Mouse (Mus musculus) left cerebral cortex, postnatal 14 days (tissue): ENCODE measurements around the gene Acp4. TPM values are rescaled to one million over a fixed set of nuclear protein-coding genes. Genes with fewer than 3 reads are reported as not detected.
"Not testable (repeated sequence)": the region's sequence is repeated elsewhere in the genome, so short reads cannot be mapped to it uniquely, and the experiment has no call there.

ENCODE experiments used
- DNase-seq, 2 experiments: peaks; one replicate each; pipeline ENCODE4 v3.0.0; 2021 to 2022; ENCODE audit warnings: low spot score in 2 of 2, mixed read lengths in 1 of 2
- intact Hi-C: fragments of 180-260 bp; cut with DNase I; formaldehyde crosslinking; loops from one replicate; pipeline ENCODE4 v1.15.1; 2025
- long read RNA-seq, 2 experiments: library from polyadenylated mRNA; stranded (forward); transcript quantifications; one replicate each; pipeline ENCODE4 v2.0.0; 2021
- total RNA-seq, 2 experiments: library from RNA; stranded (reverse); gene quantifications; 2 replicates each; pipeline ENCODE4 v1.2.3; 2021

Acp4 gene
- total RNA-seq, result not detected
- long read RNA-seq, experiment 1, result 0 reads
- long read RNA-seq, experiment 2, result 0 reads

GRCm38 (mm10) chr7:44257278-44257677 is at the start of gene Acp4:
TSS of gene Acp4 (minus strand) at chr7:44257378.
- no peak for DNase-seq
- intact Hi-C loops, result loop anchor here (5.0 kb wide), 1 partner anchor 220 kb away; no protein-coding TSS in a partner anchor

DNA sequence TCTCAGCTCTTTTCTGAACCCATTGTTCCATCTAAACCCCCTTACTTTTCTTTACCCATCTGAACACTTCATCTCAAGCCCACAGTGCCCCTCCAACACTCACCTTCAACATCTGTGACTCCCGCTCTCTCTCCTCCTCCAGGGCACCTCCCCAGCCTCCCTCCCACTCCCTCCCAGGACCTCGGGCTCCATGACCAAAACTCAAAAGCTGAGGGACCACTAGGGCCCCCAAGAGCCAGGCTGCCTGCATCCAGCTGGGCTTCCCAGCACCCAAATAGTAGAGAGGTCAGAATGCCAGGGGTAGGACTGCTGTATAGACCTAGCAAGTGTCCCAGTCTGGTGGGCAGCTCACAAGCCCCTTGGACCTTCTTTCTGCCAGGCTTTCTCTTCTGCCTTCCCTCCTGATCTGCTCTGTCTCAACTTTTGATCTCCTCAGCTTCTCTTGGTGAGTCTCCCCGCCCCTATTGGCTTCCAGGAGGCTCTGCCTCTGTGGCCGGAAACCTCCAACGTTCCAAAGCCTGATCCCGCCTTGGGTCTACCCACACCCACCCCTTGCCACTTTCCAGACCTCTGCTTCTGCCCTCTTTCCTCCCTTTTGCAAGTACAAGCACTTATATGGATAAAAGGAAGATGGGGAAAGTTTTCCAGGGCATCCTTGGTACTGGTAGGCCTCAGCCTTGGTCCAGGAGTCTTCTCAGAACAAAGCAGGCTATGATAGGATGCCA is 49.5 kb upstream of the Acp4 start, which contains the start of gene Clec11a:
Clec11a (minus strand) TSS at position 387 of the 725 bp plus-strand sequence.
- DNase-seq, result no peak
- intact Hi-C loops, result no loop called here

- intact Hi-C loops, result no loop called here
- DNase-seq, result no peak
Observed at GRCm38 (mm10) chr7:44305686-44306085, 48.5 kb upstream of the Acp4 start.

DNA sequence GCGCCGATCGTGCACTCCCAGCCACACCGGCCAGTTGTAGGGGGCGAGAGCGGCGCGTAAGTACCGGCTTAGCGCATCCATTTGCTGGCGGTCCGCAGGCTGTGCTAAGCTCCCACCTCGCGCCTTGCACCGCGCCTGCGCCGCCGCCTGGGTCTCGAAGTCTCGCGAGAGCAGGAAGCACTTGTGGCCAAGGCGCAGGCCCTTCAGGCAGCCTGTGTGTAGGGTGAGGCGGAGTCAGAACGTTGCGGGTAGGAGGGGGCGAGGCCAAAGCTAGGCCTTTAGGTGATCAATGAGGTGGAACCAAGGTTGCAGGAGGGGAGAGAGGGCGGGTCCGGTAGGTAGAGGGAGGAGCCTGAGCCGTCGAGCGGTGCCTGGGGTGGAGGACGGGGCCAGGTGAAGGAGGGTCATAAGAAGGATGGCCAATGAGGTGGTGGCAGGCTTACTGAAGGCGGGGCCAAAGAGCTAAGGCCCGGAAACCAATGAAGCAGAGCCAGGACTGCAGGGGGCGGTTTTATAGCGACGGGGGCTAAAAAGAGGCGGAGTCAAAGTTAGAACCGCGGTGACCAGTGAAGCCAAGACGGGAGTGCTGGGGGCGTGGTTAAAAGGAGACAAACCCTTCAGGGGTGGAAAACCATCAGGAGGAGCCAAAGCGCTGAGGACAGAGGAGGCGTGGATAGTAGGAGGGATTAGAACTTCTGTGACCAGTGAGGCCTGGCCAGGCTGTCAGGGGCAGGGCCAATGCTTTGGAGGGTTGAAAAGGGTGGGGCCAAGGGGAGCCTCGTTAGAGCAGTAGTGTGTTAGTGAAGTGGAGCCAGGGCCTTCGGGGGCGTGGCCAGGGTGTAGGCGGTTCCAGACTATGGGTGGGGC is 47.8 kb upstream of the Acp4 start:
- intact Hi-C loops, result no loop called here
- peak; percentile 97 for DNase-seq

DNA sequence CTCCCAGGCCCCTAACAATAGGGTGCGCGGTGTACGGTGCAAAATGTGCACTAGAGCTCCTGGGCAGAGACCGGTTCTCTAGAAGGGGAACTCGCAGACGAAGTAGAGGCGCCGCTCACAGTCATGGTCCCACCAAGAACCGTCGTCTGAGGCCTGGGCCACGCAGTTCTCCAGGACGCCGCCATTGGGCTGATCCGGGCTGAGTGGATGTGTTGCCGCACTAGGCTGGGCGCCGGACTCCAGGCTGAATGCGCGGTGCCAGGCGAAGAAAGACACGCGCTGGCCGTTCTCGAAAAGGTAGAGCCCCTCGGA is 47.2 kb upstream of the Acp4 start:
- DNase-seq, result no peak
- intact Hi-C loops, result no loop called here

GRCm38 (mm10) chr7:44303346-44304340 is 46.5 kb upstream of the Acp4 start:
- intact Hi-C loops, result no loop called here
- DNase-seq, result no peak

GRCm38 (mm10) chr7:44297501-44297900 is 40.3 kb upstream of the Acp4 start:
- intact Hi-C loops, DNase-seq: not testable (repeated sequence)

- no peak for DNase-seq
- intact Hi-C loops, result no loop called here
Observed at GRCm38 (mm10) chr7:44291418-44291817, 34.2 kb upstream of the Acp4 start.

DNA sequence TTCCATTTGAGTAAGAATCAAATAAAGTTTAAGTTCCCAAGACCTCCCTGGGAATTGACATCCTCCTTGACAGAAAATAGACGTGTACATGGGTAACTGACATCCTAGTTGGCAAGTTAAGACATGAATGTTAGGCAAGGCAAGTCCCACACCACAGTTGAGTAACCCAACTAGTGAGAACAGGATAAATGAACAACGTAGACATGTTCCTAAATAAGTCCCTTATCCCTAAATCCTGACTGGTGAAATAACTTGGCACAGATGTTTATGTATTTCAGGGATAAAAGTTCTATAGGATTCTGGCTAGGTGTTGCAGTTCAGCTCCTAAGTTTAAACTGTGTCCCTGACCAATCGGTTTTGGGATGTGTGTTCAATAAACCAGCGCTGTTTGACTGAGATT is 33.8 kb upstream of the Acp4 start:
- intact Hi-C loops, result no loop called here

DNA sequence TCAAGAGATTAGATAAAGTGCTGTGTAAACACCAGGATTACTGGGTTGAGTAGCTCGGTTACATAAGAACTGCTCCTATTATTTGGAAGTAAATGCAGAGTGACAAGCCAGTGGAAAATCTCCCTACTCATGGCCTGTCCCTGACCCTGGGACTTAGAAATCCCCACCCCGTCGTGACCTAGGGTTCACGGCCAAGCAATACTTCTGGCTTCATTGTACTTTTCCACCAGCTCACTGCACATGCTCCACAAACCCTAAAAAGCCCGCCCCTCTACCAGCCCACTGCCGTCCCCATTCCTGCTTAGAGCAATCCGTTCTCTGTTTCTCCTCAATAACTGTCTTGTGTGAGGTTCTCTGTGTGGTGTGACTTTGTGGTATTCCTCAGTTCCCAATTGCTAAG is 30.6 kb upstream of the Acp4 start:
- no peak for DNase-seq
- intact Hi-C loops, result no loop called here

More for the DNA sequence above, 33.8 kb upstream of the Acp4 start:
- no peak for DNase-seq

DNA sequence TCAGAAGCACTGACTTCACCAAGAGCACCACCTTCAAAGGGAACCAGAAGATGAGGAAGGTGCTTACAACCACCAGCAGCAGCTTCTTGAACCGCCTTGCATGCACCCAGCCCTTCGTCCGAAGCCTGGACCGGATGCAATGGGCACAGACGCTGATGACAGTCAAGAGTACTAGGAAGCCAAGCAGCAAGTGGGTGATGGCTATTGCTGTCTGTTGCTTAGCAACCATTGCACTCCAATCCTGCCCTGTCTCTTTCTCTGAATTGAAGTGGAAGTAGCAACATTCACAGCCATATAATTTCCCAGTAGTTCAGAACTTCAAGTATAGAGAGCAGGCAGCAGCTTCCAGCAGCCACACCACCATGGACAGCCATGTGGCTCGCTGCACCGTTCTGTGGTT is 24.4 kb upstream of the Acp4 start:
- no peak for DNase-seq
- intact Hi-C loops, result no loop called here

DNA sequence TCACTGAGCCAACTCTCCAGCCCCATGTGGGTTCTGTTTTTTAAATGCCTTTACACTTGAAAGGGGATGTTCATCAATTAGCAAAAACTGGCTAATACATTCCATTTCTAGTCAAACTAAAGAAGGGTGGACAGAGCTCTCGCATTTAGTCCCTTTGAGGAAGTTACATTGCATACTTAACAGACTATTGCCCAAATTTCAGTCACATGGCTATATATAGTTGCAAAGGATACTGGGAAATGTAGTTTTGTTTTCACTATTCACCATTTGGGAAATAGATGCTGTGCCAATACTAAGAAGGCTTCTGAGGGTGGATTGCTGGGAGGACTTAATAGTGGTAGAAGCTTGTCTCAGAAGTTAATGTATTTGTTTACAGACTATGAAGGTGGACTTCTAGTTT is 23.8 kb upstream of the Acp4 start:
- intact Hi-C loops, result no loop called here
- no peak for DNase-seq

DNA sequence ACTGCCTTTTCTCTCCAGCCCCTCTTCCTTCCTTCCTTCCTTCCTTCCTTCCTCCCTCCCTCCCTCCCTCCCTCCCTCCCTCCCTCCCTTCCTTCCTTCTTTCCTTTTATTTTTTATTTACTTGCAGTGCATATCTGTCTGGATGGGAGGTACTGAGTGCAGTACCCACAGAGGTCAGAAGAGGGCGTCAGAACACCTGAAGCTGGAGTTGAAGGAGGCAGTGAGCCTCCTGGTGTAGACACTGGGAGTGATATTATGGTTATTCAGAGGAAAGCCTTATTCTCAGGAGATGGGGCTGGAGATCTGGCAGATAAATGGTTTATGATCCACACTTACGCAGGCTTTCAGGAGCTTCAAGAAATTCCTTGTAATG is 20.1 kb upstream of the Acp4 start:
- intact Hi-C loops, result no loop called here
- DNase-seq, result peak; percentile 67 to 75

GRCm38 (mm10) chr7:44276461-44277249 is 19.5 kb upstream of the Acp4 start:
- no peak for DNase-seq
- intact Hi-C loops, result no loop called here

- DNase-seq, result no peak
- intact Hi-C loops, result no loop called here
Observed at GRCm38 (mm10) chr7:44275546-44275945, 18.4 kb upstream of the Acp4 start.

GRCm38 (mm10) chr7:44274096-44274495 is 16.9 kb upstream of the Acp4 start:
- intact Hi-C loops, result no loop called here
- DNase-seq, result no peak

- intact Hi-C loops, result no loop called here
Observed at GRCm38 (mm10) chr7:44273446-44273845, 16.3 kb upstream of the Acp4 start.

DNA sequence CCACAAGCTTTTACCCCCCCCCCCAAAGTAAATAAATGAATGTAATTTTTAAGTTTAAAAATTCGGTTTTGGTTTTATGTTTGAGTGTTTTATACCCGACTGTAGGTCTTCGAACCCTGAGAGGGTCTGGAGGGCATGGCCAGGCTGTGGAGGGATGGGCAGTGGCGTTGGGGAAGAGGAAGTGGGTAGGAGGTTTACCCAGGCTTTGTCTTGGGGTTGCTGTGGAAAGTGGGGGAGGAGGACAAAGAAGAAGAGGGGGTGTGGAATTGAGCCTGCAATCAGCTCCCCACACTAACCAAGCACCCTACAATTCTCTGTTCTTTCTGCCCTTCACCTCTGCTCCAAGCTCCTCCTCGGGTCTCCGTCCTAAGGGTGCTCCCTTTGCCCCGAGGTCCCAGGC is 15.4 kb upstream of the Acp4 start:
- no peak for DNase-seq
- intact Hi-C loops, result no loop called here

More at GRCm38 (mm10) chr7:44273446-44273845, 16.3 kb upstream of the Acp4 start:
- no peak for DNase-seq

DNA sequence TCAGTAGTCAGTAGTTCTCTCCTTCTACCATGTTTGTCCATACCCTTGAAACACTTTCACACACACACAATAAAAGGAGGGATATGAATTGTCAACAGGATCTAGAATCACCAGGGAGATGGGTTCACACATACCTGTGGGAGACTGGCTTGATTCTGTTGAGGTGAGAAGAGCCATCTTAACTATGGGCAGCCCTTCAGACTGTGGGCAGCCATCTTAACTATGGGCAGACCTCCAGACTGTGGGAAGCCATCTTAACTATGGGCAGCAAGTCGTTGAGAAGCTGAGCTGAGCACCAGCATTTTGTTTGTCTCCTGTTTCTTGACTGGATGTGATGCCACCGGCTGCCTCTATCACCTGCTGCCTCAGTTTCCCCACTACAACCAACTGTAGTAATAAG is 14.1 kb upstream of the Acp4 start:
- DNase-seq, result peak in 1 of 2 experiments; percentile 8
- intact Hi-C loops, result no loop called here
